Mouse (Mus musculus) telencephalon, adult 2 months (tissue): ENCODE measurements around the gene Ing4.
"Not testable (repeated sequence)": the region's sequence is repeated elsewhere in the genome, so short reads cannot be mapped to it uniquely, and the experiment has no call there.

Experiments used
- DNase-seq: peaks from one replicate; pipeline ENCODE4 v3.0.0-alpha.2; 2011; ENCODE audit warnings: low read depth, low spot score

Gene Ing4

GRCm38 (mm10) chr6:125041047-125041446, 1.5 kb downstream of the Ing4 start:
- DNase-seq: no peak

DNA sequence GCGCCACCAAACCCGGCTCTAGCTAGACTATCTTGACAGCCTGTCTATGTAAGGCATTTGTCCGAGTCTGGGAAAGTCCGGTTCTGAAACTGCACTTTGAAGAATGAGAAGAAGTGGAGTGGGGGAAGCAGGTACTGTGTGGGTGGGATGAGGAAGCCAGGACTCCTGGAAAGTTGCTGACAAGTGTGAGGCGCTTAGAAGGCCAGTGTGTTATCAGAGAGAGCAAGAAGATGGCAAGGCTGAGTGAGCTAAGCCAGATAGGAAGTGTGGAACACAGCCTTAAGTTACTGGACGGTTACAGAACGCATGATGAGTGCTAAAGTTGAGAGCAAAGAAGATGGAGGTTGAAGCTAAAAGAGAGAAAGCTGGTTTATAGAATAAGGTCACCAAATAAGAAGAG, 2.5 kb downstream of the Ing4 start:
- no peak for DNase-seq

DNA sequence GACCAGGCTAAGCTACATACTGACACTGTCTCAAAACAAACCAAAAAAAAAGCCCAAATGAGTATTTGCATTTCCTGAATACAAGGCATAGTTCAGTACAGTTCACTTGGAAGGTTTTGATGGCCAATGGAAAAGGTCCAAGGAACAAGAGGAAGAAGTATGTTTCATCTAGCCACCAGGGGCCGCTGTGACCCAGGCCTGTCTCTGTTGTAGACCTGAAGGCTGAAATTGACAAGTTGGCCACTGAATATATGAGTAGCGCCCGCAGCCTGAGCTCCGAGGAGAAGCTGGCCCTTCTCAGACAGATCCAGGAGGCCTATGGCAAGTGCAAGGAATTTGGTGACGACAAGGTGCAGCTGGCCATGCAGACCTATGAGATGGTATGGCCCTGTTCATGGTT, 7.1 kb downstream of the Ing4 start:
- peak; percentile 48 for DNase-seq

DNA sequence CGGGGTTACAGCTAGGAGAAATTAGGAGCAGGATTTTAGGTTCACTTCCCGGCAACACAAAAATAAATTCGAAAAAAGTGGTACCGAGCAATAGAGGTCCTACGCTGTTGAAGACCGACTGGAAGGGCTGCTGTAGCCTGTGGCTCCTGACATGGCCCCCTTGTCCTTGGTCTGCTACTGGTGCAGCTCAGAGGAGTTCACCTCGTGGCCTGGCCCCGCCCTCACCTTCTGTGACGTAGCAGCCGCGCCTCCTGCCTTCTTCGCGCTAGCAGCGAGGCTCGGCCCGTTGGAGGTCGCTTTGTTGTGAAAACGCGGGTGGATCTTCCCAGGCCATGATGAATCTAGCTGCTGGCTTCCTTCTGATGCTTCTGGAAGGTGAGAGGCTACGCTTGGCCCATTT, 10.1 kb downstream of the Ing4 start, which contains the start of gene Acrbp:
Gene Acrbp (plus strand): TSS at position 12 of the 400 bp plus-strand sequence.
- no peak for DNase-seq

- DNase-seq: no peak
Observed at GRCm38 (mm10) chr6:125051237-125051636, 11.7 kb downstream of the Ing4 start.

- DNase-seq: no peak
Observed at GRCm38 (mm10) chr6:125061493-125061892, 21.9 kb downstream of the Ing4 start.

- DNase-seq: no peak
Observed at GRCm38 (mm10) chr6:125062511-125062910, 23.0 kb downstream of the Ing4 start.

GRCm38 (mm10) chr6:125063906-125064305, 24.3 kb downstream of the Ing4 start:
- no peak for DNase-seq

GRCm38 (mm10) chr6:125065223-125065622, 25.7 kb downstream of the Ing4 start:
- not testable (repeated sequence) for DNase-seq

- DNase-seq: no peak
Observed at GRCm38 (mm10) chr6:125067571-125067995, 28.0 kb downstream of the Ing4 start, which contains the start of gene Lpar5. Lpar5 (plus strand) TSS chr6:125067920.

GRCm38 (mm10) chr6:125071170-125071895, 31.8 kb downstream of the Ing4 start:
- DNase-seq: no peak

- peak; percentile 29 for DNase-seq
Observed at GRCm38 (mm10) chr6:125071896-125072279, 32.3 kb downstream of the Ing4 start.

GRCm38 (mm10) chr6:125073825-125074224, 34.3 kb downstream of the Ing4 start:
- no peak for DNase-seq

DNA sequence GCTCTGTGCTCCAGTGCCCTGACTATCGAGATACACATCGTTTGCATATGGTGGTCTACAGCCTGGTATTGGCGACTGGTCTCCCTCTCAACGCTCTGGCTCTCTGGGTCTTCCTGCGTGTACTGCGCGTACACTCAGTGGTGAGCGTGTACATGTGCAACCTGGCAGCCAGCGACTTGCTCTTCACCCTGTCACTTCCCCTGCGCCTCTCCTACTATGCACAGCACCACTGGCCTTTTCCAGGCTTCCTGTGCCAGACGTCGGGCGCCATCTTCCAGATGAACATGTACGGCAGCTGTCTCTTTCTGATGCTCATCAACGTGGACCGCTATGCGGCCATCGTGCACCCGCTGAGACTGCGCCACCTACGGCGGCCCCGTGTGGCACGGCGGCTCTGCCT, 41.8 kb downstream of the Ing4 start:
- DNase-seq: no peak

DNA sequence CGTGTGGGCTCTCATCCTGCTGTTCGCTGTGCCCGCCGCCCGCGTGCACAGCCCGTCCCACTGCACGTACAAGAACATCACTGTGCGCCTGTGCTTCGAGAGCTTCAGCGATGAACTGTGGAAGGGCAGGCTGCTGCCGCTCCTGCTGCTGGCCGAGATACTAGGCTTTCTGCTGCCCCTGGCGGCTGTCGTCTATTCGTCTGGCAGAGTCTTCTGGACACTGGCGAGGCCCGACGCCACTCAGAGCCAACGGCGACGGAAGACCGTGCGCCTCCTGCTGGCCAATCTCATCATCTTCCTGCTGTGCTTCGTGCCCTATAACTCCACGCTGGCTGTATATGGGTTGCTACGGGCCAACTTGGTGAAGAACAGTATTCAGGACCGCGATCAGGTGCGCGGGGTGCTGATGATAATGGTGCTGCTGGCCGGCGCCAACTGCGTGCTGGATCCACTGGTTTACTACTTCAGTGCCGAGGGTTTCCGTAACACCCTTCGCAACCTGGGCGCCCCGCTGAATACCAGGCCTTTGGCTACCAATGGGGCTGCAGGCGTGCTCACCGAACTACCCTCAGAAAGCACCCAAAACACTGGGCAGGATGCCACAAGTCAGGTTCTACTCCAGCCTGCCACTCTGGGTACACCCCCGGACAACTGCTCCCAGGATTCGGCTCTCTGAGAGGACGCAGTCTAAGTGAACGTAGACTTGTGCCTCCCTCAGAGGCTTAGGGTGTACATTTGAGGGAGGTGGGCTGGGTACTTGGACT, 42.4 kb downstream of the Ing4 start:
- DNase-seq: peak; percentile 79

DNA sequence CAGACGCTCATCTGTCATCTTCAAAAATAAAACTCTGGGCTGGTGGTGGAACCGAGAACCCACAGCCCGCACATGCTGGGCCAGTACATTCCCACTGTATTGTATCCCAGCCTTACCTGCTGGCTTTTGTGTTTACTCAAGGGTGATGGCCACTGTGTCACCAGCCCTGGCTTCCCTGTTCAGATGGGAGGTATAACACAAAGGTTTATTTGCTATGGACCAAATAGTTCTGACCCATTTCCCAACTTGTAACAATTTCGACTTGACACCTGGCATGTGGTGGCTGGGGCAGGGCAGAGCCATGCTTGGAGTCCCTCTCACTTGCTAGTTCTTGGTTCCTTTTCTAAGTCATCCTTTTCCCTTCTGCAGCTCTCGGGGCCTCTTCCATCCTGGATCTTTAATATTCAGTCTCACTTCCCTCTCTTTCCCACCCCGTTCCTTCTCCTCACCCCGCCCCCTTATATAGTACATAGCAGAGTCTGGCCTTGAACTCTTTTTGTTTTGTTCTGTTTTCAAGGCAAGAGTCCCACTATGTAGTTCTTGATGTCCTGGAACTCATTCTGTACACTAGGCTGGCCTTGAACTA, 43.3 kb downstream of the Ing4 start:
- no peak for DNase-seq

DNA sequence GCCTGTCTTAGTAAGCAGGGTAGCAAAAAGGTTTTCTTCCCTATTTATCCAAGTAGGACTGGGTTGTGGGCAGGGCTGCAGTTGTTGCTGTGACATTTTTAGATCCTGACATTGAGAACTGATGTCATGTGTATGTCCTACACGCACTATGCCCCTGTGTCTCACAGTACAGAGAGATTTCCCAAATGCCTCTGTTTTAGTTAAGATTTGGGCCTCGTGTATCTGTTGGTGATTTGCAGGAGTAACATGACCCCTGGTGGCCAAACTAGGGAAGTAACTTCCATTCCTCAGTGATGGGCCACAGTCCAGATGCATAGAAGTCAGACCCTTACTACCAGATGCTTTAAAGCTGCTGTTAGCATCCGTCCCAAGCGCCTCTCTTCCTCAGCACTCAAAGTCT, 44.9 kb downstream of the Ing4 start:
- DNase-seq: peak; percentile 62

DNA sequence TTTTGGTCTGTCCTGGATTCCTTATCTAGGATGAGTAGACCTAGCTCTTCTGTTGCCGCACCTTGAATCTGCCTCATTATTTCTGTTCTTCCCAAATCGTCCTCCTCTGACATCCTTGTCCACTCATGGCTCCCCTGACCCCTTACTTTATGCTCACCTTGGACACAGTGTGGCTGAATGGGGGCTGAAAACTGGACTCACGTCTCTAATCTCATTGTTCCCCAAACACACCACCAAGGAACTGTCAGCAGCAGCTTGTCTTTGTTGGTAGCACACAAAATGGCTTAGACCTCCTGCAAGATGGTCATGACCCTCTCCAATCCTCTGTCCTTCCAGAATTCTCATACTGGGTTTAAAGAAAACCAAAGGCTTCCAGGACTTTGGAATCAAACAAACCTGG, 48.4 kb downstream of the Ing4 start:
- DNase-seq: no peak

- peak; percentile 85 for DNase-seq
Observed at GRCm38 (mm10) chr6:125088561-125089321, 49.2 kb downstream of the Ing4 start.

GRCm38 (mm10) chr6:125089521-125090321, 50.2 kb downstream of the Ing4 start:
- peak; percentile 89 for DNase-seq
